Mouse (Mus musculus) cerebellum, adult 2 months (tissue): ENCODE measurements around the gene Tram2.

Experiments
- CTCF ChIP-seq: fragments of 200-500 bp; IDR thresholded peaks from 2 replicates; pipeline ENCODE4 v1.5.1; 2011; ENCODE audit warnings: low read depth, mild to moderate bottlenecking, control low read depth, low read length, moderate library complexity, borderline replicate concordance; ENCODE audit not compliant: insufficient read depth
- POLR2A ChIP-seq: fragments of 200-500 bp; IDR thresholded peaks from 2 replicates; pipeline ENCODE4 v1.6.1; 2011; ENCODE audit warnings: low read length, control low read depth, borderline replicate concordance; ENCODE audit not compliant: insufficient read depth

GRCm38 (mm10) chr1:21008891-21009290 is 70.1 kb downstream of the Tram2 start:
- TF ChIP-seq CTCF (no peak), POLR2A (no peak)
